Mouse (Mus musculus) hindlimb bud, embryonic 11.5 days (tissue): Measurements from ENCODE around the gene Rab3ip.

Source experiments
- DNase-seq: peaks from one replicate; pipeline ENCODE4 v3.0.0-alpha.2; 2012; ENCODE audit warnings: low read depth, low spot score; ENCODE audit errors: extremely low spot score

The Rab3ip gene

DNA sequence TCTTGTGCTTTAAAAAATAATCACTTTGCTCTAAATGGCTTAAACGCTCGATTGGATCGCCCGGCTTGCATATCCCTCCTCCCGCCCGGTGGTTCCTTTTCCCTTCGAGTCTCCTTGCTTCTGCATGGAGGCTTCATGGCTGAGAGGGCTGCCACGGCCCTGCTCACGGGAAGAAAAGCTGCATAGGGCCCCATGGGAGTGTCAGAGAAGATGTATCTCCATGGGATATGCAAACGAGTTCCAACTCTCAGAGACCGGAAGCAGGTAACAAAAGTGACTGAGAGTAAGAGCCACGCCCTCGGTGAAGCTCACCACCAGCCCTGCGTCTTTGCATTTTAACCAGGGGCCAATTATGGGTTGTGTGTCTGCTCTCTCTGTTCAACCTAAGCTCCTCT, 78.6 kb downstream of the Rab3ip start:
- no peak for DNase-seq

DNA sequence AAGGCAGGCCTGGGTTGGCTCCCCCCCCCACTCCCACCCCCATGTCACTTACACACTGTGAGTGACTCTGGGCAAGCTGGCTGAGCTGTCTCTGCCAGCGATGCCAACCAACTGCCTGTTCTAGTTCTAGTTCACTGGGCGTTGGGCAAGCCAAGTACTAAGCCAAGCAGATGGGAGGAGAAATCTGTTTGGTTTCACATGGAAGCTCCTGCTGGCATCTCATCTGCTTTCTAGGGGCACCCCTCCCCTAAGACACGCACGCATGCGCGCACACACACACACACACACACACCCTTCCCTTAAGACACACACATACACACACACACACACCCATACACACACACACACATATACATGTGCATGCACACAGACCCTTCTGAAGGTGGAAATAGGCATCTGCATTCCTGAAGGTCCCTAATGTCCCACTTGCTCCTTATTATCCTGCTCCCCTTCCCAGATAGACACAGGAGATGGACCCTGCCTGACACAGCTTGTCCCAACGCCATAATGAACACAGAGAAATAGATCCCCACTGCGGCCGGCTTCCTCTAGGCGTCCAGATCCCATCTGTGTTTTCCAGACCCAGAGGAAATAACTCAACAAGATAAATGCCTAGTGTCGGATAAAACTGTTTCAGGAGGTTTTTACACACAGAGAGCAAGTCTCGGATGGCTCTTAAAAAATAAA, 79.1 kb downstream of the Rab3ip start:
- DNase-seq, result no peak

DNA sequence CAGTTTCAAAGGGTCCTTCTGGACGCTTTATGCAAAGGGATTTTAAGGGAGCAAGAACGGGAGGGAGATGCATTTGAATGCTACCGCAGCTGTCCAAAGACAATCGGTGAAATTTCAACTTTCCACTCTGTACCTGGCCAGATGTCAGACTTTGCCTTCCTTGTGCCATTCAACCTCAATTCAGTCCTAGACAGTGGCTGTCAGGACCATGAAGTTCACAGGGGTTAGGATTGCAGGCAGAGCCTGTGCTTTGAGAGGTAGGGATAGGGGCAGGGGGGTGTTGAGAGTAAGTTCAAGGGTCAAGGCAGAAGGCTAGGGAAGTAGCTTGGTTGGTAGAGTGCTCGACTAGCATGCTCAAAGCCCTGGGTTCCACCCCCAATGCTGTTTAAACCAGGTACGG, 79.8 kb downstream of the Rab3ip start:
- no peak for DNase-seq
